Mouse (Mus musculus): Measurements from ENCODE around the gene Kbtbd7.
"Not testable (repeated sequence)": the region's sequence is repeated elsewhere in the genome, so short reads cannot be mapped to it uniquely, and the experiment has no call there.

- peak; percentile 94 for TF ChIP-seq E2F4 (IDR thresholded peaks at IDR 0.05; ENCODE audit: insufficient read depth)
- peak; percentile 27 for TF ChIP-seq POLR2A (IDR thresholded peaks at IDR 0.05; ENCODE audit: insufficient read length, low read depth)
- TF ChIP-seq CEBPB (IDR thresholded peaks at IDR 0.05; ENCODE audit: insufficient read depth, poor library complexity, severe bottlenecking); SRF (IDR thresholded peaks at IDR 0.05; ENCODE audit: control insufficient read depth, insufficient read length, low read depth); TCF12 (IDR thresholded peaks at IDR 0.05; ENCODE audit: insufficient read depth, poor library complexity, severe bottlenecking); MYOD1 (IDR thresholded peaks at IDR 0.05; ENCODE audit: control insufficient read depth in 1 of 3, insufficient read length in 2 of 3, low read depth in 2 of 3); MAX (IDR thresholded peaks at IDR 0.05; ENCODE audit: low read depth); USF1 (IDR thresholded peaks at IDR 0.05; ENCODE audit: low read depth); POLR2AphosphoS2 (IDR thresholded peaks at IDR 0.05; ENCODE audit: insufficient read length, low read depth); TCF3 (IDR thresholded peaks at IDR 0.05; ENCODE audit: insufficient read length, low read depth); MYOG (IDR thresholded peaks at IDR 0.05; ENCODE audit: control insufficient read depth in 1 of 3, insufficient read depth in 1 of 3, insufficient read length in 2 of 3, low read depth in 2 of 3): not testable (repeated sequence)
Measured at GRCm38 (mm10) chr14:79451681-79452590, 25.6 kb downstream of the Kbtbd7 start, which contains the start of gene Kbtbd6.
